Mouse (Mus musculus) kidney, embryonic 14.5 days (tissue): ENCODE data around the gene Il6ra. TPM values are rescaled to one million over a fixed set of nuclear protein-coding genes. Genes with fewer than 3 reads are reported as not detected.

ENCODE experiments used
- ATAC-seq: fragments of 200-750 bp; cut with Nextera tagmentation; 2 replicates; pipeline ENCODE4 v1.8.0; 2017; ENCODE audit warnings: moderate number of reproducible peaks, mild to moderate bottlenecking, moderate TSS enrichment, moderate library complexity; ENCODE audit not compliant: low FRiP score, low TSS enrichment
- H3K27ac ChIP-seq: fragments of 300-500 bp; sonication (generic); 2 replicates; pipeline ENCODE4 v1.5.1; 2014; ENCODE audit warnings: low read depth, mild to moderate bottlenecking, low read length, moderate library complexity, mixed read lengths
- H3K27me3 ChIP-seq: fragments of 300-500 bp; sonication (generic); 2 replicates; pipeline ENCODE4 v1.6.1; 2014; ENCODE audit warnings: mild to moderate bottlenecking, low read length; ENCODE audit not compliant: control insufficient read depth, insufficient read depth
- H3K36me3 ChIP-seq: fragments of 300-500 bp; sonication (generic); 2 replicates; pipeline ENCODE4 v1.6.1; 2014; ENCODE audit warnings: low read length, mixed read lengths; ENCODE audit not compliant: control insufficient read depth, insufficient read depth
- H3K4me1 ChIP-seq: fragments of 300-500 bp; sonication (generic); 2 replicates; pipeline ENCODE4 v1.6.1; 2014; ENCODE audit warnings: low read length, mixed read lengths; ENCODE audit not compliant: control insufficient read depth, insufficient read depth
- H3K4me2 ChIP-seq: fragments of 300-500 bp; sonication (generic); replicated peaks from 2 replicates; pipeline ENCODE4 v1.6.1; 2014; ENCODE audit warnings: low read depth, mild to moderate bottlenecking, low read length
- H3K4me3 ChIP-seq: fragments of 300-500 bp; sonication (generic); 2 replicates; pipeline ENCODE4 v1.5.1; 2014; ENCODE audit warnings: mild to moderate bottlenecking, low read length
- H3K9ac ChIP-seq: fragments of 300-500 bp; sonication (generic); 2 replicates; pipeline ENCODE4 v1.6.1; 2014; ENCODE audit warnings: low read depth, mild to moderate bottlenecking, low read length, moderate library complexity
- H3K9me3 ChIP-seq: fragments of 300-500 bp; sonication (generic); 2 replicates; pipeline ENCODE4 v1.6.1; 2016; ENCODE audit warnings: low read length; ENCODE audit not compliant: control insufficient read depth
- WGBS: fragments of 180-500 bp; shearing (Covaris S2); extraction: QIAGEN DNeasy Blood & Tissue Kit; methylation state at CpG from one replicate; pipeline ENCODE4 v1.1.7; 2014; 5-methylcytosine and 5-hydroxymethylcytosine counted together
- polyA plus RNA-seq: library from polyadenylated mRNA; unstranded; fragments of >200 nt; fragmentation: Nextera tagmentation; extraction: Ambion mirVana; gene quantifications from 2 replicates; pipeline ENCODE4 v1.2.1, GENCODE M21; 2014

Il6ra gene
- polyA plus RNA-seq, 1 experiment from 2014 or later, result 0.55 TPM

DNA sequence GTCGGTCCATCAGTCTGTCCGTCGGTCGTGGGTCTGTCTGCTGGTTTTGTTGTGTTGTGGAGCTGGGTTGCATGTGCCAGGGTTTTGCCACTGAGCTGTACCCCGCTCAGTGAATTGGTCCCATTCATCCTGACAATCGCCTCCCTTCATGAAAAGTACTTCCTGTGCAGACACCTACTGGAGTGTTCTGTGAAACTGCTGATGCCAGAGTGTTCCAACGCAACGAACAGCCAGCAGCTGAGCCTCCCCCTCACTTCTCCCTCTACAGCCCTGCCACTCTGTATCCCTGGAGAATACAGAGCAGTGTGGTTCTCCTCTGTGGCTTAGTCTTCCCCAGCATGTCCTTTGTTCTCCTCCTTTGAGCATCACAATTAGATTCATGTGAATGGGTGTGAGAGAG, 54.1 kb downstream of the Il6ra start:
- H3K27me3 ChIP-seq, result no peaks in the 10 kb centered on the region
- no peak overlapping the region for H3K4me3 ChIP-seq
- H3K4me1 ChIP-seq, result no peaks in the 10 kb centered on the region
- no peaks in the 10 kb centered on the region for H3K9me3 ChIP-seq
- H3K36me3 ChIP-seq, result no peaks in the 10 kb centered on the region
- 67% methylated on average over 8 of the region's 8 CpGs for WGBS
- no peak overlapping the region for H3K4me2 ChIP-seq
- ATAC-seq, result no peak
- H3K9ac ChIP-seq, result no peak overlapping the region
- no peak overlapping the region for H3K27ac ChIP-seq

DNA sequence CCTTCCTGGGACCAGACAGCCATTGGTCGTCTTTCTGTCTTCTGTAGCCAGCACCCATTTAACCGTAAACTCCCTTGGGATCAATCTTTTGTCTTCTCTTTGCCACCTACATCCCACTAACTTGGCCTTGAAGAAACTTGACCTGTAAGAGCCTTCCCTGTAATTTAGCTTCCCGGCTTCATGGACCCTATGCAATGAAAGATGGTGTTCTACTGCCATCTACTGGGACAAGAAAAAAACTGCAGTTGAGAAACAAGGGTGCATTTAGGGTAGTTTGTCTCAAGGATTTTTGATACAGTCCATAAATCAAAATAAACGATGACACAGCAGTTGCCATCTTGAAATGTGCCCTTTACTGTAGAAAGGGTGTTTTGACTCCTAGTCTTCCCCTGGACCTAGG, 54.9 kb downstream of the Il6ra start:
- Histone ChIP-seq H3K27ac (no peak overlapping the region), H3K9me3 (no peaks in the 10 kb centered on the region), H3K4me3 (no peak overlapping the region), H3K27me3 (no peaks in the 10 kb centered on the region), H3K4me1 (no peaks in the 10 kb centered on the region), H3K9ac (no peak overlapping the region), H3K36me3 (no peaks in the 10 kb centered on the region), H3K4me2 (no peak overlapping the region)
- no peak for ATAC-seq
- 9% methylated on average over 4 of the region's 4 CpGs for WGBS

DNA sequence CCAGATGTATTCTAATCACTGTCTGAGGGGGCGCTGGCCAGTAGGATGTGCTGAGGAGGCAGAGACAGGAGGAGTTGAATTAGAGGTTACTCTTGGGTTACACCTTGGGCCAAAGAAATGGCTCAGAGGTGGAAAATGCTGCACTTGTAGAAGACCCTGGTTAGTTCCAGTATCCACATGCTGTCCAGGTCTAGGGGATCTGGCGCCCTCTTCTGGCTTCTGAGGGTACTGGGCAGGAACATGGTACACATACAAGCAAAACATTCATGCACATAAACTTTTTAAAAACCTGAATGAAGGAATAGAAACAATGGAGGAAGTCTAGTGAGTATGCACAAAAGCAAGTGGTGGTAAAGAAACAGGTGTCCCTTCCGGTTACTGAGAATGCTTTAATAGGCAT, 55.6 kb downstream of the Il6ra start:
- no peak overlapping the region for H3K27ac ChIP-seq
- 87% methylated on average over 3 of the region's 3 CpGs for WGBS

DNA sequence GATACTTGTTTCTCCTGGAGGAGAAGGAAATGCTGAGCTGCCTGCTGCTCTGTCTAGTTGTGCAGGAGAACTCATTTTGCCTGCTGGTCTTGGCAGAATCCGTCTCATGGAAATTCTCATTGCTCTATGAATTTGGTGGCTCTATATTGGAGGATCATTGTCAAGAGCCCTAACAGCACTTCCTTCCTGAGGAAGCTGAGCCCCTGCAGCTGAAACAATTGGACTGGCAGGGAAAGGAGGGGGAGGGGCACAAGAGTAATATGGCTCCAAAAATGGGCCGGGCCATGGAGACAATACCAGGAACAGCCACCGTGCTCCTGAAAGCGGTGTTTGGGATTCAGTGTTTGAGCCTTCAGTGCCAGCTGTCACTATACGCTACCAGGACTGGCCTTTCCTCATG, 59.2 kb downstream of the Il6ra start:
- peak overlapping the region; percentile 73 for H3K27ac ChIP-seq
- no peaks in the 10 kb centered on the region for H3K27me3 ChIP-seq
- H3K36me3 ChIP-seq, result no peaks in the 10 kb centered on the region
- no peak overlapping the region for H3K4me2 ChIP-seq
- WGBS, result 67% methylated on average over 5 of the region's 5 CpGs
- no peak for ATAC-seq
- H3K4me1 ChIP-seq, result no peaks in the 10 kb centered on the region
- H3K9ac ChIP-seq, result no peak overlapping the region
- no peaks in the 10 kb centered on the region for H3K9me3 ChIP-seq
- H3K4me3 ChIP-seq, result no peak overlapping the region

More for the DNA sequence above, 55.6 kb downstream of the Il6ra start:
- no peak for ATAC-seq
- no peaks in the 10 kb centered on the region for H3K27me3 ChIP-seq
- no peak overlapping the region for H3K4me2 ChIP-seq
- no peak overlapping the region for H3K4me3 ChIP-seq
- no peaks in the 10 kb centered on the region for H3K36me3 ChIP-seq
- no peaks in the 10 kb centered on the region for H3K9me3 ChIP-seq
- no peak overlapping the region for H3K9ac ChIP-seq
- no peaks in the 10 kb centered on the region for H3K4me1 ChIP-seq

DNA sequence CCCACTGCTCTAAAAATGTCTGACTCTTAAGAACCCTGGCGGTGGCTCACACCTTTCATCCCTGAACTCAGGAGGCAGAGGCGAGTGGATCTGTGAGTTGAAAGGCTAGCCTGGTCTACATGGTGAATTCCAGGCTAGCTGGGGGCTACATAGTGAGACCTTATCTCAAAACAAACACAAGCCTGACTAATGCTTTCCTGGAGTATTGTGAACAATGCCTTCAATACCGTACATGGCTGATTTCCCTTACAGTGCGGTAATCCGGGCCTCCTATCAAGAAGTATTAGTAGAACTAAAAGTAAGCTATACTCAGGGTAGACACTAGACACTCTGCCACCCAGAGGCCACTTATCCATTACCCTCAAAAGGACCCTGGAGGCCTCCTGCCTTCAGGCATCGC, 64.9 kb downstream of the Il6ra start:
- H3K4me3 ChIP-seq, result no peak overlapping the region
- no peak overlapping the region for H3K4me2 ChIP-seq
- no peak overlapping the region for H3K9ac ChIP-seq
- H3K27me3 ChIP-seq, result no peaks in the 10 kb centered on the region
- no peaks in the 10 kb centered on the region for H3K9me3 ChIP-seq
- no peak for ATAC-seq
- 80% methylated on average over 6 of the region's 6 CpGs for WGBS
- no peak overlapping the region for H3K27ac ChIP-seq
- H3K4me1 ChIP-seq, result 0 out of 2 replicates have a peak, but pooled peaks cover 3% of the 10 kb centered on the region
- H3K36me3 ChIP-seq, result no peaks in the 10 kb centered on the region

DNA sequence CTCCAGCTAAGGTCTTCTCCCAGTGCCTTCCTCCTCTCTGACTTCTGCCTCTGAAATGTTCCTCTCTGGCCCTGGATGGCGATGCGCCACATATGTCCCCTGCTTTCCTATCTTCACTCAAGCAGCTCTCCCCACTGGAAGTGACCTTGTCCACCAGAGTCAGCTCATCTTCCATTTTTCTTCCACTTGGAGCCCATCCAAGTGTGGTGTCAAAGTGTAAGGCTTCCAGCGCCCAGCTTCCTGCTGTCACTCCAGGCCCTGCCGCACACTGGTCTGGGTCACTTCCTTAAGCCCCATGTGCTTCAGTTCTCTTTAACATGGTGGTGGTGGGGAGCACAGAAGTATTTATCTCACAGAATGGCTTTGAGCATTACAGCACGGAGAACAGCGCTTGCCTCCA, 65.4 kb downstream of the Il6ra start:
- H3K4me2 ChIP-seq, result no peak overlapping the region
- WGBS, result 60% methylated on average over 6 of the region's 6 CpGs
- ATAC-seq, result no peak

DNA sequence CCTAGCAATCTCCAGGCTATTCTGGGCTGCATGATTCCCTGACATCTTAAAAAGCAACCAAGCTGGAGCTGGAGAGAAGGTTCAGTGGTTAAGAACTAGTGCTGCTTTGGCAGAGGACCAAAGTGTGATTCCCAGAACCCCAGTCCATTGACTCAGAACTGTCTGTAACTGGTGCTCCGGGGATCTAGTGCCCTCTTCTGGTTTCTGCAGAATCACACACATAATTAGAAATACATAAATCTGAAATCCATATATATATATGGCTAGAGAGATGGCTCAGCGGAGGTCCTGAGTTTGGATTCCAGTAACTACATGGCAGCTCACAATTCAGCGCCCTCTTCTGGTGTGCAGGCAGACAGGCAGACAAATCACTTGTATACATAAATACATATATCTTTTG, 65.9 kb downstream of the Il6ra start:
- no peaks in the 10 kb centered on the region for H3K27me3 ChIP-seq
- H3K4me3 ChIP-seq, result no peak overlapping the region
- H3K9me3 ChIP-seq, result peaks cover 3% of the 10 kb centered on the region
- no peak overlapping the region for H3K4me2 ChIP-seq
- 0 out of 2 replicates have a peak, but pooled peaks cover 3% of the 10 kb centered on the region for H3K4me1 ChIP-seq
- no peak overlapping the region for H3K27ac ChIP-seq
- 79% methylated on average over 3 of the region's 3 CpGs for WGBS
- no peak overlapping the region for H3K9ac ChIP-seq
- H3K36me3 ChIP-seq, result no peaks in the 10 kb centered on the region
- ATAC-seq, result no peak

More for the DNA sequence above, 65.4 kb downstream of the Il6ra start:
- H3K9ac ChIP-seq, result no peak overlapping the region
- no peaks in the 10 kb centered on the region for H3K27me3 ChIP-seq
- 0 out of 2 replicates have a peak, but pooled peaks cover 3% of the 10 kb centered on the region for H3K4me1 ChIP-seq
- no peaks in the 10 kb centered on the region for H3K36me3 ChIP-seq
- H3K9me3 ChIP-seq, result no peaks in the 10 kb centered on the region
- no peak overlapping the region for H3K27ac ChIP-seq
- H3K4me3 ChIP-seq, result no peak overlapping the region

DNA sequence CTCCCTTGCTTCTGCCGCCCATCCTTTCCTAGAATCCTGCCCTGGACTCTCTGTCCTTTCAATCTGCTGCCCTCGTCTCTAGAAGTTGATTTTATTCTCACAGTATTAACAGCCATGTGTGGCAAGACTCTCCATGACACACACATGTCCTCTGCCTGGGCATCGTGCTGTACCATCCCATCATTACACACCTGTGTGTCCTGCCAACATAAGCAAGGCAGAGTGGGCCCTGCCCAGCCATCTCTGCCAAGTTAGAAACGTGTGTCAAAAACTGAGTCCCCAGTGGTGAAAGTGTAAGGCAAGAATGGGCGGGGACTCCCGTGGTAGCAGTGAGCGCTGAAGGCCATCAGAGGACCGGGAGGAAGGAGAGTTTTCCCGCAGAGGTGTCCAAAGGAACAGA, 67.2 kb downstream of the Il6ra start:
- WGBS, result 81% methylated on average over 9 of the region's 9 CpGs
- Histone ChIP-seq H3K27me3 (no peaks in the 10 kb centered on the region), H3K27ac (no peak overlapping the region), H3K4me3 (no peak overlapping the region), H3K36me3 (no peaks in the 10 kb centered on the region), H3K9ac (no peak overlapping the region), H3K4me2 (no peak overlapping the region), H3K9me3 (peaks cover 4% of the 10 kb centered on the region), H3K4me1 (0 out of 2 replicates have a peak, but pooled peaks cover 3% of the 10 kb centered on the region)
- ATAC-seq, result no peak

DNA sequence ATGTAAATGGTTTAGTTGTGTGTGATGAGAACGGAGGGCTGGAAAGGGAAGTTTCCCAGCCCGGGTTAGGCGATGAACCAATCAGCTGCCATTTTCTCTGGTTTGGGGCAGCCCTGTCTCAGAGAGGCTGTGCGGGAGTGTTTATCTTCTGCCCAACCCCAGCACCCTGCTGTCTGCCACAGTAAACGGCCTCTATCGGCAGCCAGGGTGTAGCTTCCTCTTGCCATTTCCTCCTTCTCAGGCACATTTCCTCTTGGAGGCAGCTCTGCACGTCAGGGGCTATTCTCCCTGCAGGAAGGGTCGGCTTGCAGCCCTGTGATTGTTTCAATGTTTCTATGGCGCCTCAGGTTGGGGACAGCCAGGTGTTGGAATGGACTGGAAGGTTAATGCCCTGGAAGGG, 69.8 kb downstream of the Il6ra start:
- H3K36me3 ChIP-seq, result no peaks in the 10 kb centered on the region
- no peak overlapping the region for H3K4me2 ChIP-seq
- peaks cover 4% of the 10 kb centered on the region for H3K9me3 ChIP-seq
- 0 out of 2 replicates have a peak, but pooled peaks cover 3% of the 10 kb centered on the region for H3K4me1 ChIP-seq
- H3K27me3 ChIP-seq, result no peaks in the 10 kb centered on the region
- WGBS, result 36% methylated on average over 9 of the region's 9 CpGs
- H3K27ac ChIP-seq, result no peak overlapping the region
- H3K4me3 ChIP-seq, result no peak overlapping the region
- H3K9ac ChIP-seq, result no peak overlapping the region
- ATAC-seq, result no peak
